In genomic region chr7:128744684-128745485, GRCm38 (mm10) we compare ENCODE assay signal across 7 mouse cellular contexts. TPM values are rescaled to one million over a fixed set of nuclear protein-coding genes. Genes with fewer than 3 reads are reported as not detected.
DNase-seq lines count a peak whose midpoint lies in the region; ATAC-seq lines count a peak whose summit lies in the region.

Sec23ip (plus strand) TSS chr7:128744943.

- peak within 1 kb of the TSS; percentile 92 for H3K4me3 ChIP-seq in intestine, embryonic 15.5 days (replicated peaks)
- H3K4me3 ChIP-seq in midbrain, embryonic 10.5 days: peak within 1 kb of the TSS; percentile 99

- ATAC-seq in intestine, embryonic 15.5 days: peak; percentile 88

- H3K4me1 ChIP-seq in intestine, embryonic 15.5 days (replicated peaks): peaks cover 28% of the 10 kb centered on the region
- peaks cover 21% of the 10 kb centered on the region for H3K4me1 ChIP-seq in midbrain, embryonic 10.5 days

- H3K27ac ChIP-seq in intestine, embryonic 15.5 days: peak within 1 kb of the TSS; percentile 66; the same call in 1 of the 2 replicates
- H3K27ac ChIP-seq in midbrain, embryonic 10.5 days (replicated peaks): peak within 1 kb of the TSS; percentile 93

- H3K36me3 ChIP-seq in intestine, embryonic 15.5 days: no peaks in the 10 kb centered on the region
- peaks cover 10% of the 10 kb centered on the region for H3K36me3 ChIP-seq in midbrain, embryonic 10.5 days

- peak within 1 kb of the TSS; percentile 81 for H3K9ac ChIP-seq in intestine, embryonic 15.5 days

- no peaks in the 10 kb centered on the region for H3K27me3 ChIP-seq in intestine, embryonic 15.5 days (replicated peaks)
- H3K27me3 ChIP-seq in midbrain, embryonic 10.5 days (ENCODE audit: low read depth, poor library complexity, severe bottlenecking): peaks cover 17% of the 10 kb centered on the region

- peak within 1 kb of the TSS; percentile 80 for H3K4me2 ChIP-seq in intestine, embryonic 15.5 days (replicated peaks)

- under 1% methylated on average over 55 of the region's 55 CpGs for WGBS in intestine, embryonic 15.5 days
- under 1% methylated on average over 55 of the region's 55 CpGs for WGBS in midbrain, embryonic 10.5 days

- intact Hi-C loops in gastrocnemius, postnatal 36 days (cut with DNase I): no loop called here
- intact Hi-C loops in left cerebral cortex, postnatal 25 days (cut with DNase I): no loop called here

- no peaks in the 10 kb centered on the region for H3K9me3 ChIP-seq in intestine, embryonic 15.5 days
- H3K9me3 ChIP-seq in midbrain, embryonic 10.5 days (replicated peaks): no peaks in the 10 kb centered on the region

- peak; percentile 98 for DNase-seq in adrenal gland, adult 2 months
- DNase-seq in embryo, embryonic 11.5 days (ENCODE audit: low read depth, low spot score): peak; percentile 98
- peak; percentile 97 to 98 for DNase-seq in gastrocnemius, postnatal 36 days
- DNase-seq in left cerebral cortex, postnatal 25 days (ENCODE audit: low spot score in 2 of 2): peak; percentile 99 to 100
- peak; percentile 99 for DNase-seq in midbrain, embryonic 10.5 days (ENCODE audit: low spot score)
- peak; percentile 91 for DNase-seq in right cerebral cortex, postnatal 4 days

RNA-seq across cellular contexts. Expression of gene Sec23ip, which starts in this region (rescaled TPM):
- total RNA-seq in adrenal gland, adult 2 months (2021): 10 to 100 TPM; 39.9 to 59.5 TPM
- polyA plus RNA-seq in adrenal gland, adult 2 months (2012; rRNA removed): 19.7 and 22.7 TPM in 2 replicates
- total RNA-seq in gastrocnemius, postnatal 36 days (2021): 10 to 100 TPM; 21.1 to 21.6 TPM
- 29.9 and 31.6 TPM in 2 replicates for polyA plus RNA-seq in intestine, embryonic 15.5 days (2015; fragmentation: Nextera tagmentation; extraction: Ambion mirVana)
- 10 to 100 TPM; 41.3 to 42.9 TPM for total RNA-seq in left cerebral cortex, postnatal 25 days (2021)
- polyA plus RNA-seq in midbrain, embryonic 10.5 days (2016; fragmentation: Nextera tagmentation; extraction: Ambion mirVana): 40.7 and 45.3 TPM in 2 replicates

Comparison
In these comparisons a context has a peak if more than half of its experiments do, and no peak if none do; other contexts are left out.
1. Peak in every context shown above with its lines: DNase-seq, ATAC-seq, H3K4me3 ChIP-seq and H3K27ac ChIP-seq.